Mouse (Mus musculus): ENCODE data around the gene Cplx1.
A peak's percentile ranks its signal among the peaks of the same experiment; 100 is the strongest.
"Not testable (repeated sequence)": the region's sequence is repeated elsewhere in the genome, so short reads cannot be mapped to it uniquely, and the experiment has no call there.

Gene Cplx1

GRCm38 (mm10) chr5:108516655-108517054, 33.2 kb downstream of the Cplx1 start:
- DNase-seq (ENCODE audit: low read depth, low spot score), result no peak

- no peak for DNase-seq (ENCODE audit: low read depth, low spot score)
Observed at GRCm38 (mm10) chr5:108515581-108516361, 34.1 kb downstream of the Cplx1 start.

GRCm38 (mm10) chr5:108502286-108502685, 47.5 kb downstream of the Cplx1 start:
- DNase-seq (ENCODE audit: low read depth, low spot score), result no peak

- DNase-seq (ENCODE audit: low read depth, low spot score), result no peak
Observed at GRCm38 (mm10) chr5:108501573-108501972, 48.3 kb downstream of the Cplx1 start.

- not testable (repeated sequence) for DNase-seq (ENCODE audit: low read depth, low spot score)
Observed at GRCm38 (mm10) chr5:108486148-108486547, 63.7 kb downstream of the Cplx1 start.

- peak; percentile 60 for DNase-seq (ENCODE audit: low read depth, low spot score)
Observed at GRCm38 (mm10) chr5:108485239-108485638, 64.6 kb downstream of the Cplx1 start.

GRCm38 (mm10) chr5:108483006-108483405, 66.8 kb downstream of the Cplx1 start:
- no peak for DNase-seq (ENCODE audit: low read depth, low spot score)

GRCm38 (mm10) chr5:108475977-108476376, 73.8 kb downstream of the Cplx1 start:
- DNase-seq (ENCODE audit: low read depth, low spot score), result no peak

- DNase-seq (ENCODE audit: low read depth, low spot score), result no peak
Observed at GRCm38 (mm10) chr5:108473737-108474136, 76.1 kb downstream of the Cplx1 start.

- DNase-seq (ENCODE audit: low read depth, low spot score), result no peak
Observed at GRCm38 (mm10) chr5:108469617-108470016, 80.2 kb downstream of the Cplx1 start.

Measured in CD4-positive, CD25-positive, alpha-beta regulatory T cell, adult 2 months (primary cell).